Mouse (Mus musculus): Measurements from ENCODE around the gene Iah1. TPM values are rescaled to one million over a fixed set of nuclear protein-coding genes. Genes with fewer than 3 reads are reported as not detected.

Gene Iah1
- total RNA-seq (2022), result 10 to 100 TPM; 13.1 to 16.8 (median 15.0) TPM

- peak; percentile 51 to 66 for DNase-seq (ENCODE audit: low spot score in 2 of 2)
Observed at GRCm38 (mm10) chr12:21315923-21316868, at the start of gene Iah1. Gene Iah1, plus strand, starts transcription at chr12:21316389.

GRCm38 (mm10) chr12:21266784-21267098 lies 49.4 kb upstream of the Iah1 start:
- DNase-seq (ENCODE audit: low spot score in 2 of 2), result no peak

GRCm38 (mm10) chr12:21268083-21268616 lies 48.0 kb upstream of the Iah1 start:
- no peak for DNase-seq (ENCODE audit: low spot score in 2 of 2)

- DNase-seq (ENCODE audit: low spot score in 2 of 2), result no peak
Observed at GRCm38 (mm10) chr12:21274446-21274845, 41.7 kb upstream of the Iah1 start.

- DNase-seq (ENCODE audit: low spot score in 2 of 2), result no peak
Observed at GRCm38 (mm10) chr12:21277352-21277864, 38.8 kb upstream of the Iah1 start.

GRCm38 (mm10) chr12:21284761-21285441 lies 31.3 kb upstream of the Iah1 start, which contains the start of gene Cpsf3:
Gene Cpsf3, plus strand, starts transcription at chr12:21285391.
- no peak for DNase-seq (ENCODE audit: low spot score in 2 of 2)

GRCm38 (mm10) chr12:21285508-21286242 lies 30.5 kb upstream of the Iah1 start:
- no peak for DNase-seq (ENCODE audit: low spot score in 2 of 2)

GRCm38 (mm10) chr12:21286243-21286622 lies 30.0 kb upstream of the Iah1 start, which contains the start of gene Itgb1bp1:
Gene Itgb1bp1, minus strand, starts transcription at chr12:21286284.
- DNase-seq (ENCODE audit: low spot score in 2 of 2), result peak; percentile 97

GRCm38 (mm10) chr12:21286712-21287650 lies 29.2 kb upstream of the Iah1 start:
- no peak for DNase-seq (ENCODE audit: low spot score in 2 of 2)

GRCm38 (mm10) chr12:21288716-21289395 lies 27.3 kb upstream of the Iah1 start:
- no peak for DNase-seq (ENCODE audit: low spot score in 2 of 2)

GRCm38 (mm10) chr12:21289651-21290050 lies 26.5 kb upstream of the Iah1 start:
- DNase-seq (ENCODE audit: low spot score in 2 of 2), result no peak

- no peak for DNase-seq (ENCODE audit: low spot score in 2 of 2)
Observed at GRCm38 (mm10) chr12:21298856-21299255, 17.3 kb upstream of the Iah1 start.

GRCm38 (mm10) chr12:21301324-21301723 lies 14.9 kb upstream of the Iah1 start:
- no peak for DNase-seq (ENCODE audit: low spot score in 2 of 2)

GRCm38 (mm10) chr12:21301932-21302331 lies 14.3 kb upstream of the Iah1 start:
- no peak for DNase-seq (ENCODE audit: low spot score in 2 of 2)

- DNase-seq (ENCODE audit: low spot score in 2 of 2), result no peak
Observed at GRCm38 (mm10) chr12:21302361-21302783, 13.8 kb upstream of the Iah1 start.

- DNase-seq (ENCODE audit: low spot score in 2 of 2), result no peak
Observed at GRCm38 (mm10) chr12:21305741-21306140, 10.4 kb upstream of the Iah1 start.

- no peak for DNase-seq (ENCODE audit: low spot score in 2 of 2)
Observed at GRCm38 (mm10) chr12:21306721-21307120, 9.5 kb upstream of the Iah1 start.

GRCm38 (mm10) chr12:21312201-21312600 lies 4.0 kb upstream of the Iah1 start:
- DNase-seq (ENCODE audit: low spot score in 2 of 2), result no peak

- no peak for DNase-seq (ENCODE audit: low spot score in 2 of 2)
Observed at GRCm38 (mm10) chr12:21316869-21317265, 678 bp downstream of the Iah1 start.
